Mouse (Mus musculus) forebrain, embryonic 14.5 days (tissue): ENCODE measurements at regions not wholly inside any gene's neighbourhood (a gene's known extent, or its start where the extent isn't known, plus 50 kb on each side); places are given as distances from the start of the nearest gene placed in this dataset.

ENCODE experiments used
- ATAC-seq: fragments of 200-750 bp; cut with Nextera tagmentation; 2 replicates; pipeline ENCODE4 v1.8.0; 2017; ENCODE audit warnings: mild to moderate bottlenecking, moderate library complexity
- DNase-seq: peaks from one replicate; pipeline ENCODE4 v3.0.0-alpha.2; 2015; ENCODE audit warnings: low spot score
- H3K27ac ChIP-seq: fragments of 300-500 bp; sonication (generic); 2 replicates; pipeline ENCODE4 v1.5.1; 2014; ENCODE audit warnings: low read depth, mild to moderate bottlenecking, control low read depth, low read length, moderate library complexity
- H3K27me3 ChIP-seq: fragments of 300-500 bp; sonication (generic); replicated peaks from 2 replicates; pipeline ENCODE4 v1.6.1; 2014; ENCODE audit warnings: low read length, control low read depth, mixed read lengths; ENCODE audit not compliant: control insufficient read depth, insufficient read depth
- H3K36me3 ChIP-seq: fragments of 300-500 bp; sonication (generic); 2 replicates; pipeline ENCODE4 v1.6.1; 2014; ENCODE audit warnings: low read length, control low read depth; ENCODE audit not compliant: control insufficient read depth, insufficient read depth
- H3K4me1 ChIP-seq: fragments of 300-500 bp; sonication (generic); 2 replicates; pipeline ENCODE4 v1.6.1; 2014; ENCODE audit warnings: antibody characterized with exemption, low read length, control low read depth; ENCODE audit not compliant: control insufficient read depth, insufficient read depth
- H3K4me2 ChIP-seq: fragments of 300-500 bp; sonication (generic); 2 replicates; pipeline ENCODE4 v1.6.1; 2014; ENCODE audit warnings: mild to moderate bottlenecking, control low read depth, low read length
- H3K4me3 ChIP-seq: fragments of 300-500 bp; sonication (generic); 2 replicates; pipeline ENCODE4 v1.5.1; 2014; ENCODE audit warnings: low read depth, low read length, control low read depth
- H3K9ac ChIP-seq: fragments of 300-500 bp; sonication (generic); 2 replicates; pipeline ENCODE4 v1.6.1; 2014; ENCODE audit warnings: mild to moderate bottlenecking, low read length, control low read depth, moderate library complexity
- H3K9me3 ChIP-seq: fragments of 300-500 bp; sonication (generic); replicated peaks from 2 replicates; pipeline ENCODE4 v1.6.1; 2016; ENCODE audit warnings: low read length, control low read depth, mixed read lengths; ENCODE audit not compliant: control insufficient read depth
- WGBS: fragments of 180-500 bp; shearing (Covaris S2); extraction: QIAGEN DNeasy Blood & Tissue Kit; methylation state at CpG from one replicate; pipeline ENCODE4 v1.1.7; 2014; 5-methylcytosine and 5-hydroxymethylcytosine counted together

GRCm38 (mm10) chr13:102094193-102094592 lies 326.2 kb upstream of the Pik3r1 start:
- H3K9me3 ChIP-seq: no peaks in the 10 kb centered on the region
- no peak for ATAC-seq

DNA sequence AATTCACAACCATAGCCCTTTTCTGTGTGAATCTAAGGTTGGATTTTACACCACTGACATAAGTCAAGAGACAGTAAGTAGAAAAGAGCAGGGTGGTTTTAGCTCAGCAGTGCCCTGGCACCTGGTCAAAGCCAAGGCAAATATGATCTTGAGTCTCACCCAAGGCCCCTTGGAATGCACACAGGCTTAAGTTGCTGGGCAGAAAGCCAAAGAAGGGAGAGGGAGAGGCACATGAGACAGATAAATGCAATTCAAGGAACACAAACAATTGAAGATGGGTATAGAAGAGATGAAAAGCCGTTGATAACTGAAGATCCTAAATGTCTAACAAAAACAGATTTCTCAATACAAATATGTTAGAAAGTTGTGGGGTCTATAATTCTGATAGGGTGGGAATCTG lies 335.1 kb upstream of the Pik3r1 start:
- H3K4me3 ChIP-seq: no peak overlapping the region
- no peaks in the 10 kb centered on the region for H3K36me3 ChIP-seq
- no peaks in the 10 kb centered on the region for H3K4me1 ChIP-seq
- no peak overlapping the region for H3K27ac ChIP-seq
- no peaks in the 10 kb centered on the region for H3K9me3 ChIP-seq
- no peak overlapping the region for H3K4me2 ChIP-seq
- ATAC-seq (no peak), DNase-seq (no peak)
- H3K27me3 ChIP-seq: no peaks in the 10 kb centered on the region
- H3K9ac ChIP-seq: no peak overlapping the region
- 94% methylated on average over 1 of the region's 1 CpGs for WGBS

More at GRCm38 (mm10) chr13:102094193-102094592, 326.2 kb upstream of the Pik3r1 start:
- Histone ChIP-seq H3K36me3 (no peaks in the 10 kb centered on the region), H3K9ac (no peak overlapping the region), H3K27ac (no peak overlapping the region), H3K4me1 (no peaks in the 10 kb centered on the region), H3K4me2 (no peak overlapping the region), H3K27me3 (no peaks in the 10 kb centered on the region), H3K4me3 (no peak overlapping the region)
- DNase-seq: no peak
- 85% methylated on average over 4 of the region's 4 CpGs for WGBS

- Histone ChIP-seq H3K36me3 (no peaks in the 10 kb centered on the region), H3K27me3 (no peaks in the 10 kb centered on the region), H3K4me3 (no peak overlapping the region), H3K9me3 (no peaks in the 10 kb centered on the region), H3K4me1 (0 out of 2 replicates have a peak, but pooled peaks cover 3% of the 10 kb centered on the region), H3K9ac (no peak overlapping the region), H3K27ac (no peak overlapping the region), H3K4me2 (no peak overlapping the region)
- DNase-seq (no peak), ATAC-seq (no peak)
- 40% methylated on average over 1 of the region's 1 CpGs for WGBS
Observed at GRCm38 (mm10) chr13:102106188-102106587, 338.2 kb upstream of the Pik3r1 start.

DNA sequence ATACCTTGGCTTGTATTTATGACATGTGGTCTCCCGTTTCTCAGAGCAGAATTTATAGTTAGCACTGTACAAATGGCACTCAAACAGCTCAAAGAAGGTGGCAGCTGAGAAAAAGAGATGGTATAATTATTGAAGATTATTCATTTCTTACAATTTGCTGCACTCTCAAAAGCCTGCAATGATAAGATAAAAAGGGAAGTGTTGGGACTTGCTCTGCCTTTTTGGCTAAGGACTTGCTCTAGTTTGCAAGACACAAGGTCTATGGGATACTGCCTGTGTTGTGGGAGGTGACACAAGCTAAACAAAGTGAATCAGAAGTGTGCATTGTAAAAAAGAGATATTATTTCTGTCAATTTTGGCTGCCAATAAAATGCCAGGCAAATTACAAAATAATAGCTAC lies 340.2 kb upstream of the Pik3r1 start:
- Histone ChIP-seq H3K27me3 (no peaks in the 10 kb centered on the region), H3K4me2 (no peak overlapping the region), H3K4me3 (no peak overlapping the region), H3K9me3 (no peaks in the 10 kb centered on the region), H3K9ac (no peak overlapping the region), H3K4me1 (0 out of 2 replicates have a peak, but pooled peaks cover 3% of the 10 kb centered on the region), H3K36me3 (no peaks in the 10 kb centered on the region), H3K27ac (no peak overlapping the region)
- ATAC-seq: no peak
- WGBS: 84% methylated on average over 1 of the region's 1 CpGs
- no peak for DNase-seq

DNA sequence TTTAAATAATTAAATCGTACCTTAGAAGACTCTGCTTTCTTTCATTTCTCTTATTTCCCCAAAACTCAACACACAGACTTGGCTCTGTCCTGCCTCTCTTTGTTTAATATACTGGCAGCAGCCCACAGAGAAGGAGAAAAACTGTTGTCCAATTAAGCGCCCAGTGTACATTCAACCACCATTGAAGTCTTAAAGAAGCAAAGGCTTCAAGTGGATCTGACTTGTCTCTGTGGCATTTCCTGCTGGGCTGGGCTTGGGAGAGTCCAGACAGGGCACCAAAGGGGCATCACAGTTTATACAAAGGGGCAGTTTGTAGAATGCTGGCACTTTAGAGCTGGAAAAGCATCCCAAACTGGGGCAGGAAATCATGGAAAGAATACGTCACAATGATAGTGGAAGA lies 340.9 kb upstream of the Pik3r1 start:
- Histone ChIP-seq H3K4me2 (no peak overlapping the region), H3K4me3 (no peak overlapping the region), H3K9ac (no peak overlapping the region), H3K27ac (no peak overlapping the region), H3K4me1 (0 out of 2 replicates have a peak, but pooled peaks cover 3% of the 10 kb centered on the region), H3K9me3 (no peaks in the 10 kb centered on the region), H3K27me3 (no peaks in the 10 kb centered on the region), H3K36me3 (no peaks in the 10 kb centered on the region)
- DNase-seq (peak; percentile 46), ATAC-seq (no peak)
- 32% methylated on average over 3 of the region's 3 CpGs for WGBS

DNA sequence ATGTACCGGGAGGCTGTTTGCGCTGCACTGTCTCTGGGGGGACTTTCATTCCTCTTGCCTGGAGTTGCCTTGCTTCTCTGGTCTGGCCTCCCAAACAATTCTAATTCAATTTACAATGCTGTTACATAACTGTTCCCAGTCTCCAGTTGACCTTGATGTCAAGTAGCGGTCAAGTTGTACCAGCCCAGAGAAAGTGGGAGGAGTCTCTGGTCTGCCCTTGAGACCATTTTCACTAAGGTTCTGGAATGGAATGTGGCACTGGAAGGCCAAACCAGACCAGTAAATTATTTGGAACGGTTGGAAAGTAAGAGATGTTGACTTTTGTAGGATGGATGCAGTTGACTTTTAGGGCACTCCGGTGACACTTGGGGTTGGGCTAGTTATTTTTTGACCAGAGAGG lies 345.9 kb upstream of the Pik3r1 start:
- DNase-seq (no peak), ATAC-seq (no peak)
- H3K4me1 ChIP-seq: 0 out of 2 replicates have a peak, but pooled peaks cover under 1% of the 10 kb centered on the region
- 96% methylated on average over 5 of the region's 5 CpGs for WGBS
- no peaks in the 10 kb centered on the region for H3K9me3 ChIP-seq
- no peak overlapping the region for H3K27ac ChIP-seq
- H3K27me3 ChIP-seq: no peaks in the 10 kb centered on the region
- H3K4me2 ChIP-seq: no peak overlapping the region
- H3K9ac ChIP-seq: no peak overlapping the region
- H3K36me3 ChIP-seq: no peaks in the 10 kb centered on the region
- no peak overlapping the region for H3K4me3 ChIP-seq

DNA sequence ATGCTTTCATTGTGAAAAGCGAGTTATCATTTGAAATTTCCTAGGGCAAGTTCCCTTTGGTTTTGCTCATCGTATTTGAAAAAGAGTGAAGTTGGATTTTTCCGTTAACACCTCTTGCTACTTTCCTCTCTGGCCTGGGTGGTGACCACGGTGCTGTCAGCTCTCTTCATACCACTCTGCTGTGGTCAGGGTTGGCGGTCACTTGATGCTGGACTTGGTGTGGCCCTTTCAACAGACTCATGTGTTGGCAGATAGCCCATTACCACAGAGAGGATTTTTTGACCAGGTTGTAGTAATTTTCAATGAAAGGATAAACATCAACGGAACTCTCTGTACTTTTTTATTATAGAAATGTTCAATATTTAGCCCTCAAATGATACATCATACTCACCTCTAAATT lies 354.3 kb upstream of the Pik3r1 start:
- Histone ChIP-seq H3K4me1 (no peaks in the 10 kb centered on the region), H3K4me2 (no peak overlapping the region), H3K9me3 (no peaks in the 10 kb centered on the region), H3K36me3 (no peaks in the 10 kb centered on the region), H3K27ac (no peak overlapping the region), H3K4me3 (no peak overlapping the region), H3K27me3 (no peaks in the 10 kb centered on the region), H3K9ac (no peak overlapping the region)
- WGBS: 90% methylated on average over 6 of the region's 6 CpGs
- DNase-seq (no peak), ATAC-seq (no peak)

DNA sequence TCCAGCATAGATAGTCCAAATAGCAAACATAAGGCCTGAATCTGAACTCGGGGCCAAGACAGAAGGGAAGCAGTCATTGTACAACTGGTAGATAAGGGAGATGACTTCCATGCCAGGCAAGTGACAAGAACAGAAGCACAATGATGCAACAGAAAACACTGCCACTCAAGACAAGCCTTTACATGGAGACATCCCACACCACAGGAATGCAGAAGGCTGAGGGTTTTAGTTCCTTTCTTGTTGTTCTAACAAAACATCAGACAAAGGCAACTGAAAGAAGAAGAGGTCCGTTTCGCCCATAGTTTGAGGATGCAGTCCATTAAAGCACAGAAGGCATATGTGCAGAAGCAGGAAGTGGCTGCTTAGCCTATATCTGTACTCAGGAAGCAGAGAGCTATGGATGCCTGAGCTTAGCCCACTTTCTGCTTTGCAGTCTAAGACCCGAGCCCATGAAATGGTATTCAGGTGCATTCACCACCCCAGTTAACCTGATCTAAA lies 360.0 kb upstream of the Pik3r1 start:
- H3K4me3 ChIP-seq: no peak overlapping the region
- WGBS: 85% methylated on average over 4 of the region's 4 CpGs
- no peak overlapping the region for H3K9ac ChIP-seq
- H3K9me3 ChIP-seq: no peaks in the 10 kb centered on the region
- DNase-seq (no peak), ATAC-seq (no peak)
- H3K27me3 ChIP-seq: no peaks in the 10 kb centered on the region
- no peaks in the 10 kb centered on the region for H3K4me1 ChIP-seq
- H3K4me2 ChIP-seq: no peak overlapping the region
- H3K27ac ChIP-seq: no peak overlapping the region
- no peaks in the 10 kb centered on the region for H3K36me3 ChIP-seq

GRCm38 (mm10) chr13:102131459-102131858 lies 363.4 kb upstream of the Pik3r1 start:
- H3K27me3 ChIP-seq: no peaks in the 10 kb centered on the region
- no peak overlapping the region for H3K4me2 ChIP-seq
- no peak for DNase-seq
- no peak overlapping the region for H3K4me3 ChIP-seq
- no peak overlapping the region for H3K27ac ChIP-seq
- no peaks in the 10 kb centered on the region for H3K4me1 ChIP-seq
- H3K36me3 ChIP-seq: no peaks in the 10 kb centered on the region
- WGBS: 96% methylated on average over 2 of the region's 2 CpGs
- no peak for ATAC-seq
- no peak overlapping the region for H3K9ac ChIP-seq
- H3K9me3 ChIP-seq: no peaks in the 10 kb centered on the region
